ENCODE assay signal across 27 mouse cellular contexts in the genomic region with DNA sequence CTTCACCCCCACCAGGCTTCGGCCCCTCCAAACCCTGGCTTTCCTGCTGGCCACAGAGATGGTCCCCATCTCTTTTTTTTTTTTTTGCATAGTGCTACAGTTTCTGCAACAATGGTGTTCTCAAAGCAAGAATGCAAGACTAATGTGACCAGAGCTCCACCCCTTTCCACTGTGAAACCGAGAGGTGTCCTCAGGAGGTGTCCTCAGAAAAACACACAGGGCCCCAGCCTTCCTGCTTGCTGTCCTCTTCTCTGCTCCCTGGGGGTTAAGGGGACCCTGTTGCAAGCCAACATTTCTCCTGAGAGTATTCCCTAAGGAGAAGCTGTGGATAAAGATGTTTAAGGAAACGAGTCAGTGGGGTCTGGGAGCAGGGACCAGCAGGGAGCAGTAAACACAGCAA. TPM values are rescaled to one million over a fixed set of nuclear protein-coding genes. Genes with fewer than 3 reads are reported as not detected.
A peak's percentile ranks its signal among the peaks of the same experiment; 100 is the strongest.
DNase-seq lines count a peak whose midpoint lies in the region; ATAC-seq and TF ChIP-seq lines count a peak whose summit lies in the region.
"Had no signal": no experiment of that assay in that cellular context is flagged by ENCODE, and none has a peak within 500 bp of the region (broad histone marks: within the 10 kb centered on the region; RNA-seq: fewer than 3 reads in every experiment).

No protein-coding gene starts in this region.

- TF ChIP-seq CTCF in liver, postnatal 0 days (IDR thresholded peaks at IDR 0.05; ENCODE audit: low read depth): no peak
- TF ChIP-seq CTCF in thymus, adult 2 months (IDR thresholded peaks at IDR 0.05; ENCODE audit: borderline replicate concordance, control insufficient read depth, extremely low read depth, insufficient read depth, low read length, poor library complexity): no peak

- 58% methylated on average over 3 of the region's 3 CpGs for WGBS in liver, postnatal 0 days (ENCODE audit: insufficient replicate concordance)
- WGBS in liver, embryonic 12.5 days (ENCODE audit: insufficient replicate concordance): 60% methylated on average over 3 of the region's 3 CpGs
- WGBS in thymus, adult 2 months: 72% methylated on average over 3 of the region's 3 CpGs

- ATAC-seq in liver, postnatal 0 days: no peak
- no peak for ATAC-seq in liver, embryonic 12.5 days
- ATAC-seq in neutrophil, adult 5-6 weeks (ENCODE audit: extremely low read depth, insufficient number of reproducible peaks, low FRiP score, poor library complexity, severe bottlenecking): peak; percentile 62; the same call in 1 of the 2 replicates
- ATAC-seq: forebrain, embryonic 13.5 days; intestine, postnatal 0 days had no signal

- DNase-seq in liver, postnatal 0 days: no peak
- no peak for DNase-seq in thymus, adult 2 months
- DNase-seq in thymus, postnatal 10 days (ENCODE audit: low spot score in 2 of 2): no peak
- peak; percentile 85 for DNase-seq in splenic B cell, adult 2 months (ENCODE audit: low read depth, low spot score)
- DNase-seq in embryo, embryonic 10.5 days (ENCODE audit: low spot score): no peak
- DNase-seq in ovary, postnatal 36 days (ENCODE audit: low spot score): no peak
- DNase-seq: adrenal gland, postnatal 14 days; cerebellum, adult 11-12 months; cerebellum, postnatal 14 days; gastrocnemius, postnatal 10 days; heart, postnatal 10 days; kidney, adult 9 months; kidney, postnatal 10 days; layer of hippocampus, postnatal 36 days; liver; retina, postnatal 1 day; right cerebral cortex, postnatal 14 days had no signal

- peak overlapping the region; percentile 85 for H3K27ac ChIP-seq in liver, postnatal 0 days (ENCODE audit: low read depth)
- no peak overlapping the region for H3K27ac ChIP-seq in liver, embryonic 12.5 days
- H3K27ac ChIP-seq in thymus, adult 2 months (ENCODE audit: control insufficient read depth, insufficient read depth, low read length): peak overlapping the region; percentile 81
- H3K27ac ChIP-seq: forebrain, embryonic 13.5 days; heart, embryonic 13.5 days; hindbrain, embryonic 14.5 days; liver, embryonic 15.5 days; neural tube, embryonic 13.5 days had no signal

- no peak overlapping the region for H3K9ac ChIP-seq in liver, postnatal 0 days (replicated peaks)
- no peak overlapping the region for H3K9ac ChIP-seq in liver, embryonic 12.5 days
- H3K9ac ChIP-seq: forebrain, embryonic 13.5 days; heart, embryonic 13.5 days; hindbrain, embryonic 14.5 days; liver, embryonic 15.5 days; neural tube, embryonic 13.5 days had no signal

- H3K4me2 ChIP-seq in liver, postnatal 0 days (ENCODE audit: low read depth, low read length): no peak overlapping the region
- no peak overlapping the region for H3K4me2 ChIP-seq in liver, embryonic 12.5 days
- H3K4me2 ChIP-seq: forebrain, embryonic 13.5 days; heart, embryonic 13.5 days; hindbrain, embryonic 14.5 days; liver, embryonic 15.5 days; midbrain, embryonic 11.5 days; neural tube, embryonic 13.5 days had no signal

- TF ChIP-seq POLR2A in thymus, adult 2 months (IDR thresholded peaks at IDR 0.05; ENCODE audit: control insufficient read depth, extremely low read depth, insufficient read depth, low read length, poor library complexity): no peak

- no peak for TF ChIP-seq EP300 in liver, postnatal 0 days (IDR thresholded peaks at IDR 0.05; ENCODE audit: low read depth)

- H3K9me3 ChIP-seq in liver, postnatal 0 days (ENCODE audit: low read length): no peaks in the 10 kb centered on the region
- no peaks in the 10 kb centered on the region for H3K9me3 ChIP-seq in liver, embryonic 12.5 days (replicated peaks)
- H3K9me3 ChIP-seq: forebrain, embryonic 13.5 days; heart, embryonic 13.5 days; liver, embryonic 15.5 days; neural tube, embryonic 13.5 days had no signal

- H3K4me1 ChIP-seq in liver, postnatal 0 days (ENCODE audit: insufficient read depth): no peaks in the 10 kb centered on the region
- H3K4me1 ChIP-seq in liver, embryonic 12.5 days: no peaks in the 10 kb centered on the region
- peaks cover 32% of the 10 kb centered on the region for H3K4me1 ChIP-seq in thymus, adult 2 months (replicated peaks; ENCODE audit: control insufficient read depth, insufficient read depth, low read length)
- H3K4me1 ChIP-seq: liver, embryonic 15.5 days had no signal

- no peaks in the 10 kb centered on the region for H3K27me3 ChIP-seq in liver, postnatal 0 days (ENCODE audit: insufficient read depth, low read length)
- peaks cover 5% of the 10 kb centered on the region; the same call in 1 of the 2 replicates for H3K27me3 ChIP-seq in liver, embryonic 12.5 days (replicated peaks)
- no peaks in the 10 kb centered on the region for H3K27me3 ChIP-seq in thymus, adult 2 months (ENCODE audit: control insufficient read depth, insufficient read depth, low read length)
- H3K27me3 ChIP-seq in splenic B cell, adult 2 months (ENCODE audit: control insufficient read depth, insufficient read depth, low read length, poor library complexity, severe bottlenecking): no peaks in the 10 kb centered on the region
- H3K27me3 ChIP-seq: forebrain, embryonic 13.5 days; neural tube, embryonic 13.5 days had no signal

- H3K36me3 ChIP-seq in liver, postnatal 0 days (replicated peaks; ENCODE audit: insufficient read depth, low read length): no peaks in the 10 kb centered on the region
- H3K36me3 ChIP-seq in liver, embryonic 12.5 days: no peaks in the 10 kb centered on the region
- no peaks in the 10 kb centered on the region for H3K36me3 ChIP-seq in thymus, adult 2 months (ENCODE audit: control insufficient read depth, insufficient read depth, low read length)
- no peaks in the 10 kb centered on the region for H3K36me3 ChIP-seq in splenic B cell, adult 2 months (ENCODE audit: control insufficient read depth, insufficient read depth, low read length, poor library complexity, severe bottlenecking)
- H3K36me3 ChIP-seq: heart, embryonic 13.5 days; liver, embryonic 15.5 days; neural tube, embryonic 13.5 days had no signal

- H3K4me3 ChIP-seq in liver, postnatal 0 days (ENCODE audit: low read depth, low read length): no peak overlapping the region
- no peak overlapping the region for H3K4me3 ChIP-seq in liver, embryonic 12.5 days
- H3K4me3 ChIP-seq in thymus, adult 2 months (ENCODE audit: control insufficient read depth, insufficient read depth, low read length): no peak overlapping the region
- H3K4me3 ChIP-seq: forebrain, embryonic 13.5 days; heart, embryonic 13.5 days; liver, embryonic 15.5 days; myocyte; neural tube, embryonic 13.5 days had no signal

RNA-seq across cellular contexts. Expression of a gene that starts 50.1 kb away (rescaled TPM):
- 0.73 TPM in 2 replicates for polyA plus RNA-seq in liver, postnatal 0 days (2015; fragmentation: Nextera tagmentation; extraction: Ambion mirVana)
- 0.22 and 0.31 TPM in 2 replicates for polyA plus RNA-seq in liver, embryonic 12.5 days (2016; fragmentation: Nextera tagmentation; extraction: Ambion mirVana)
- 2.1 and 4.5 TPM in 2 replicates for polyA plus RNA-seq in thymus, adult 2 months (2012; rRNA removed)
- 135 TPM in 2 replicates for total RNA-seq in neutrophil, adult 5-6 weeks (2017)
